Mouse (Mus musculus): ENCODE data around the gene Gm28308.

DNA sequence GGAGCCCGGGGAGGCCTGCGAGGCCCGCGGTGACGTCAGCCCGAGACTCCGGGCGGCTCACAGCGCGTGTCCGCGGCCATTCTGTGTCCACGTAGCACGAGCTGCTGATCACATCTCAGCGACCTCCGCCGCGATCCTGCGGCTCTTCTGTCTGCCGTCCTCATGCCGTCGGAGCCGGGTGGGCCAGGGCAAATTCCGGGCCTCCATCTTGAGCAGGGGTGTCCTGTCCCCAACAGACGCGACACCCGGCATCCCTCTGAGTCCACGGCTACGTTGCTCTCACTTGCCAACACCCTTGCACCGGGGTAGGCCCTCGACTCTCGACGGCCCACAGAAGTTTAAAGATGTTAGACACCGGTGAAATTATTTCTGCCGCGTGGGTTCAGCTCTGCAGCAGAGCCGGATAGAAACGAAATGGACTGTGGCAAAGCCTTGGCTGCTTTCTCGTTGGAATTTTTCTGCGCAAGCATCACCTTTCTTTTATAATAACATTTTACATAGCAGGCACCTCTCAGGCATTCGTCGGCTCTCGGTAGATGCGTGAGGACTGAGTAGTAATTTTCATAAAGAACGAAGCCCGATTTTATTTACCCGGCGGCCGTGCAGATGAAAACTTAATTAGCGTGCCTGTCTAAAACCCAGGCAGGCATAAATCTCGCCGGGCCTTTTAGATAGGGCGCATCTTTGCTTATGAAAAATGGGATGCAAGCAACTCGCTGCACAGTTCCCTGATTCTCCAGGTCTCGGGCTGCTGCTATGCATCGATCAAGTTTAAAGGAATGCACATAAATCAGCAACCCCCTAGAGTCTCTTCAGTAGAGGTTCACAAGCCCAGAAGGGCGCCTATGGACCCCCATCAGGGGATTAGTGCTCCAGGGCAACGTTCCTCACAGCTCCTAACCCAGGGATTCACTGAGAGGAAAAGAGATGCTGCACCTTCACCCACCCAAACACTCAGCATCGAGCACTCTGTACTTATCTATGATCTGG, 40.7 kb upstream of the Gm28308 start:
- no peak for TF ChIP-seq CTCF (IDR thresholded peaks at IDR 0.05; ENCODE audit: low read depth)
- TF ChIP-seq EP300 (IDR thresholded peaks at IDR 0.05; ENCODE audit: low read depth), result no peak
